Mouse (Mus musculus): ENCODE results near the gene Rad54l2. TPM values are rescaled to one million over a fixed set of nuclear protein-coding genes. Genes with fewer than 3 reads are reported as not detected.

Gene Rad54l2
- total and polyA plus RNA-seq, 2 experiments from 2014 or later = 3.6 to 22.7 TPM

DNA sequence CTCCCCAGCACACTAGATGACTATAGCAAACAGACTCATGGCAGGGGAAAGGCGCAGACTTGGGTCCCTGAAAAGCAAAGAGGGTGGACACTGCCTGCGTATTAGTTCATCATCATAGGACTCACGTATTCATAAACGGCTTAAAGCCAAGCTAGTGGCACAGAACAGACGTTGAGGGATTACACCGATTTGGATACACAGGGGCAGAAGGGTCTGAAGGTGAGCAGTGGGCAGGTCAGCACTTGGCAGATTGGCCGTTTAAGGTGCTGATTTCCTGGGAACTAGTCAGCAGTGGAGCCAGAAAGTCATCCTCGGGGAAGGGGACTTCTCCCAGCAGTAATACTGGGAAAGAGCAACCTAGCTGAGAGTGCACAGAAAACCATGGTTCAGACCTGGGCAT lies 100.2 kb downstream of the Rad54l2 start:
- no peak overlapping the region for H3K27ac ChIP-seq (ENCODE audit: low read depth, low read length)
- no peak for ATAC-seq
- TF ChIP-seq CTCF (IDR thresholded peaks at IDR 0.05; ENCODE audit: low read depth) = no peak
- no peaks in the 10 kb centered on the region for H3K4me1 ChIP-seq (ENCODE audit: insufficient read depth)
- no peak overlapping the region for H3K4me3 ChIP-seq (ENCODE audit: low read depth, low read length)
- H3K36me3 ChIP-seq (ENCODE audit: insufficient read depth) = peaks cover 19% of the 10 kb centered on the region
- H3K9ac ChIP-seq = no peak overlapping the region
- H3K9me3 ChIP-seq (ENCODE audit: low read length) = no peaks in the 10 kb centered on the region
- no peaks in the 10 kb centered on the region for H3K27me3 ChIP-seq (ENCODE audit: insufficient read depth, low read length)
- no peak overlapping the region for H3K4me2 ChIP-seq (ENCODE audit: low read depth)
- DNase-seq = no peak
- WGBS = 88% methylated on average over 8 of the region's 8 CpGs

DNA sequence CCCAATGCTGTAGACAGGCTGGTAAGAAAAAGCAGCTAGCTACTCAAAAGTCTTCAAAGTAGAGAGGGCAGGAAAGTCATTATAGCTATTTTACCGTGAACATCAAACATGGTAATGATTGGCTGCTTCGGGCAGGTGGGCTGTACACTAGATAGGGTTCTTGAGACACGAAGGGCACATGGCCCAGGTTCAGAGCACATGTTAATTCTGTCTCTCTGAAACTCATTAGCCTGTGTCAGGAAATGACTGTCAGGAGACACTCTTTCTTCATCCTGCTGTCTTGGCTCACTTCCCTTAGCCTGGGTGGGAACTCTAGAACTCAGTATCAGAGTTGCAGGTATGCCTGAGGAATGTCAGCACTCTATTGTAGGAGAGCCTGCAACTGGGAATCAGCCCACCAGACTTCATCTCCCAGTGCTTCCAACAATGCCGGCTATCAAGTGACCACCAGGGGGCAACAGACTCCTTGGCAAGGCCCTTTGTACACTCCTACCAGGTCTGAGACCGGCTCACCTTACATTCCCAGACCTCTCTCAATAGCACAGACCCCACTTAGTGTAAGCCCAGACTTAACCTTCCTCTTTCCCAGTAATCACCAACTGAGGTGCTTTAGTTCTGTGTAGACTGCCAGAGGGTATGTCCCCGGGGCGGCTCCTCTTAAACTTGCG lies 101.9 kb downstream of the Rad54l2 start:
- H3K4me1 ChIP-seq (ENCODE audit: insufficient read depth) = no peaks in the 10 kb centered on the region
- H3K36me3 ChIP-seq (ENCODE audit: insufficient read depth) = peaks cover 4% of the 10 kb centered on the region
- DNase-seq (peak; percentile 72), ATAC-seq (0 out of 2 replicates have a peak, but pooled peaks have one; percentile 24)
- H3K4me3 ChIP-seq (ENCODE audit: low read depth, low read length) = no peak overlapping the region
- no peak overlapping the region for H3K9ac ChIP-seq
- peak; percentile 84 for TF ChIP-seq CTCF (IDR thresholded peaks at IDR 0.05; ENCODE audit: low read depth)
- H3K27ac ChIP-seq (ENCODE audit: low read depth, low read length) = no peak overlapping the region
- H3K27me3 ChIP-seq (ENCODE audit: insufficient read depth, low read length) = no peaks in the 10 kb centered on the region
- H3K4me2 ChIP-seq (ENCODE audit: low read depth) = no peak overlapping the region
- H3K9me3 ChIP-seq (ENCODE audit: low read length) = no peaks in the 10 kb centered on the region
- 32% methylated on average over 8 of the region's 8 CpGs for WGBS

DNA sequence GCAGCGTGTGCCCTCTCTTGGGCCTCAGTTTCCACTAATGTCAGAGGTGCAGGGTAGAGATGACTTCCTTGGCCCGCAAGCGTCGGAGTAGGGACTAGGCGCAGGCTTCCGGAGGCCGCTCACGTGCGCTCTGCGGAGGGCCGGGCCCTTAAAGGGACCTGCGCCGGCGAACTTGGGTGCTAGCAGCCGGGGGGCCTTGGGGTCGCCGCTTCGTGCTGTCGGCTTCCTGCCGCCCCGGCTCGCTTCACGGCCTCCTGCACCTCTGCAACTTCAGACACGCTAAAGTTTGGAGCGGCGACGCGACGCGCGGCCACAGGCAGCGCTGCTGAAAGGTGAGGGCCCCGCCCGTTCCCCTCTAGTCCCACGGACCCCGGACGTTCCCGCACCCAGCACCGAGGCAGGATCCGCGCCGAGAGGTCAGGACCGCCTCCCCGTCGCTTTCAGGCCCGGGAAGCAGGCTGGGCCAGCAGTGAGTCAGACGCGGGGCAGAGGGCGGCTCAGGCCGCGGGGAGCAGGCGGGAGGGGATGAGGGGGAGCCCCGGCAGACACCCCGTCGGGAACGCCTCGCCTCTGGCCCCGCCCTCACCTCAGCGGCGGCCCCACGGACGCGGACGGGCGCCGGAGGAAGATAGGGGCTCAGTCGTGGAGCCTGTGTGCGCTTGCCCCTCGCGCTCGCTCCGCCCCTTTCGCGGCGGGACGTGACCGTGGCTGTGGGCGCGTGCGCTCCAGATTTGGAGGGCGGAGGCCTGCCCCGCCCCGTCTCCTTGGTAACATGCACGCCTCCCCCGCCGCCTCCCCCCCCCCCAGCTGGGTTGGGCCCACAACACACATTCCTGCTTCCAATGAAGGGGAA lies 103.5 kb downstream of the Rad54l2 start, which contains the start of gene Tex264:
Tex264 (minus strand) TSS at position 679 of the 853 bp plus-strand sequence.
- Histone ChIP-seq H3K4me3 (ENCODE audit: low read depth, low read length) (peak within 1 kb of the TSS; percentile 82), H3K9ac (peak within 1 kb of the TSS; percentile 63), H3K4me1 (ENCODE audit: insufficient read depth) (no peaks in the 10 kb centered on the region), H3K4me2 (ENCODE audit: low read depth) (peak within 1 kb of the TSS; percentile 95), H3K27me3 (ENCODE audit: insufficient read depth, low read length) (no peaks in the 10 kb centered on the region), H3K9me3 (ENCODE audit: low read length) (no peaks in the 10 kb centered on the region), H3K27ac (ENCODE audit: low read depth, low read length) (peak within 1 kb of the TSS; percentile 64), H3K36me3 (ENCODE audit: insufficient read depth) (peaks cover 16% of the 10 kb centered on the region)
- under 1% methylated on average over 80 of the region's 86 CpGs for WGBS
- DNase-seq (peak; percentile 89), ATAC-seq (peak; percentile 93)
- TF ChIP-seq CTCF (IDR thresholded peaks at IDR 0.05; ENCODE audit: low read depth) = 0 out of 2 replicates have a peak, but pooled peaks have one; percentile 1

DNA sequence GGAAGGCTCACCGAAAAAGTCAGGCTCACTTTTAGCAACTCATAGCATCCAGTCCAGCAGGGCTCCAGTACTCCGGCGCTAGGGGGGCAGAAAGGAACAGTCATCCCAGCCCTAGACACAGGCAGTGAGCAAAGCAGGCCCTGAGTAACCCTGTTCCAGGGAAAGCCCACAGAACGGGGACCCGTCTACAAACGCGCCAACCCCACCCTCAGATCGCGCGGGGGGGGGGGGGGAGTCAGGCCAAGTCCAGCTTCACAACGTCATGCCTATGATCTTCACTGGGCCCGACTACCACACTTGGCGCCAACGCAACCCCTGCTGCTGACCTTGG lies 104.1 kb downstream of the Rad54l2 start:
- Histone ChIP-seq H3K4me3 (ENCODE audit: low read depth, low read length) (peak overlapping the region; percentile 82), H3K27ac (ENCODE audit: low read depth, low read length) (no peak overlapping the region), H3K4me1 (ENCODE audit: insufficient read depth) (no peaks in the 10 kb centered on the region), H3K27me3 (ENCODE audit: insufficient read depth, low read length) (no peaks in the 10 kb centered on the region), H3K4me2 (ENCODE audit: low read depth) (peak overlapping the region; percentile 95), H3K36me3 (ENCODE audit: insufficient read depth) (peaks cover 21% of the 10 kb centered on the region), H3K9me3 (ENCODE audit: low read length) (no peaks in the 10 kb centered on the region), H3K9ac (peak overlapping the region; percentile 63)
- ATAC-seq = peak; percentile 17; the same call in 1 of the 2 replicates
- no peak for TF ChIP-seq CTCF (IDR thresholded peaks at IDR 0.05; ENCODE audit: low read depth)
- DNase-seq = no peak
- WGBS = 8% methylated on average over 8 of the region's 14 CpGs

DNA sequence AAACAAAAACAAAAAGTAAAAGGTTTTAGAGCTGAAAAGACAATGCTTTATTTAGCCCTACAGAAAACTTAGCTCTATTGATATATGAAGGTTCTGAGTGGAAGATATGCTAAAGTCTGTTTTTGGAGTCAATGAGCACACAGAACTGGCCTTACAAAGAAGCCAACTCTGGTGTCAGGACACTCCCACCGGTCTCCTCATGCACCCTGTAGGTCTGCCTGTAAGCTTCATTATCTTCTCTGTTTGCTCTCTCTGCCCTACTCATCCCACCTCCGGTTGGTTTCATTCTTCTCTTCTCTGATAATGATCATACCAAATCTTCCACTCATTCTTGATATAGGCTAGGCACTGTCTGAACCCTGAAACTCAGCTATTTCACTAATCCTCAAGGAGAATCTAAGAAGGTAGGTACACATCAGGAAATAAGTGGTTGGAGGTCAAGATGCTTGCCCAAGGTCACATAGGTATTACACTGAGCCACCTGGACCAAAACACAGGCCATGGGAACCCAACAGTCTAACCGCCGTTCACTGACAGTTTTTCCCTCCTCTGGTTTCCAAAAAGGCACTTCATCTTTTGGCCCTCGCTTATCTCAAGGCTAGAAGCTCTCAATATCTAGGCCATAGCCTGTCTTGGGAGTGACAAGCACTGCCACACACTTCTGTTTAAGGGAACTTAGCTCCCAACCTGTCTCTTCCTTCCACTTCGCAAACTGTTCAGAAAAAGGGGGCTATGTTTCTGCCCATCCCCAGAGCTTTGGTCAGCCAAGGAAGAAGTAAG lies 104.7 kb downstream of the Rad54l2 start:
- TF ChIP-seq CTCF (IDR thresholded peaks at IDR 0.05; ENCODE audit: low read depth) = no peak
- ATAC-seq = no peak
- H3K4me3 ChIP-seq (ENCODE audit: low read depth, low read length) = peak overlapping the region; percentile 82

DNA sequence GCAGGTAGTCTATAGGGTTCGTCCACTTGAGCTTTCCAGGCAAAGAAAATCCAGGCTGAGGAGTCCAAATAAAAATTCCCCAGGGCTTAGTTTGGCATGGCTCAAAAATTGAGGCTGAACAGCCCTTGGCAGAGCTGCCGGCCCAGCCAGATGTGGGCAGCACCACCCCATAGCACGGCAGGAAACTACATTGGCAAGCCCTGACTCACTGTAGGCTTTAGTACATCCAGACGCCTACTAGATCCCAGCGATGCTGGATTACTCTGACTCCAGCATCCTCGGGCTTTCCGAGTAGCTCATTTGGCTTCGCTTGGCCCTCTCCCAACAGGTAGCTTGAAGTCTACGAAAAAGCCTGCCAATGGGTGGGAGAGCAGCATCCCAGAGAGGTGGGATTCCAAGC lies 108.0 kb downstream of the Rad54l2 start:
- no peak for TF ChIP-seq CTCF (IDR thresholded peaks at IDR 0.05; ENCODE audit: low read depth)
- no peak overlapping the region for H3K27ac ChIP-seq (ENCODE audit: low read depth, low read length)
- no peaks in the 10 kb centered on the region for H3K9me3 ChIP-seq (ENCODE audit: low read length)
- H3K9ac ChIP-seq = no peak overlapping the region
- DNase-seq (no peak), ATAC-seq (no peak)
- H3K36me3 ChIP-seq (ENCODE audit: insufficient read depth) = peaks cover 41% of the 10 kb centered on the region
- no peaks in the 10 kb centered on the region for H3K4me1 ChIP-seq (ENCODE audit: insufficient read depth)
- H3K4me2 ChIP-seq (ENCODE audit: low read depth) = no peak overlapping the region
- no peak overlapping the region for H3K4me3 ChIP-seq (ENCODE audit: low read depth, low read length)
- 86% methylated on average over 9 of the region's 9 CpGs for WGBS
- H3K27me3 ChIP-seq (ENCODE audit: insufficient read depth, low read length) = no peaks in the 10 kb centered on the region

More for the DNA sequence above, 104.7 kb downstream of the Rad54l2 start:
- Histone ChIP-seq H3K9me3 (ENCODE audit: low read length) (no peaks in the 10 kb centered on the region), H3K4me2 (ENCODE audit: low read depth) (peak overlapping the region; percentile 95), H3K4me1 (ENCODE audit: insufficient read depth) (no peaks in the 10 kb centered on the region), H3K9ac (peak overlapping the region; percentile 63; the same call in 1 of the 2 replicates), H3K36me3 (ENCODE audit: insufficient read depth) (peaks cover 26% of the 10 kb centered on the region), H3K27ac (ENCODE audit: low read depth, low read length) (no peak overlapping the region), H3K27me3 (ENCODE audit: insufficient read depth, low read length) (no peaks in the 10 kb centered on the region)
- DNase-seq = no peak
- 84% methylated on average over 6 of the region's 6 CpGs for WGBS

Measured in forebrain, postnatal 0 days (tissue).